Mouse (Mus musculus) lung, embryonic 16.5 days (tissue): Measurements from ENCODE around the gene Serpinc1. TPM values are rescaled to one million over a fixed set of nuclear protein-coding genes. Genes with fewer than 3 reads are reported as not detected.

Source experiments
- polyA plus RNA-seq: library from polyadenylated mRNA; unstranded; fragments of >200 nt; fragmentation: Nextera tagmentation; extraction: Ambion mirVana; gene quantifications from 2 replicates; pipeline ENCODE4 v1.2.1, GENCODE M21; 2015

The Serpinc1 gene
- polyA plus RNA-seq, 1 experiment from 2014 or later, result 2.8 TPM

Other genes with a start within 250 kb of the Serpinc1 start
- 28.2 and 29.9 TPM in 2 replicates for gene Rabgap1l, start 185.4 kb upstream of the Serpinc1 start, polyA plus RNA-seq
- gene Rc3h1, start 72.2 kb upstream of the Serpinc1 start, polyA plus RNA-seq, result 7.2 and 8.1 TPM in 2 replicates
- 7.5 and 12.2 TPM in 2 replicates for gene Zbtb37, start 56.3 kb downstream of the Serpinc1 start, polyA plus RNA-seq
- gene Dars2, start 92.1 kb downstream of the Serpinc1 start, polyA plus RNA-seq, result 30.8 and 31.8 TPM in 2 replicates
- gene Cenpl, start 92.1 kb downstream of the Serpinc1 start, polyA plus RNA-seq, result 37.8 and 38.3 TPM in 2 replicates
- gene Klhl20, start 152.9 kb downstream of the Serpinc1 start, polyA plus RNA-seq, result 15.4 and 15.8 TPM in 2 replicates
- gene Ankrd45, start 164.1 kb downstream of the Serpinc1 start, polyA plus RNA-seq, result 2.0 and 2.1 TPM in 2 replicates
- gene Tex50, start 180.7 kb downstream of the Serpinc1 start, polyA plus RNA-seq, result 0.16 and 0.24 TPM in 2 replicates